21 mouse cellular contexts compared by ENCODE assay signal in the genomic region with DNA sequence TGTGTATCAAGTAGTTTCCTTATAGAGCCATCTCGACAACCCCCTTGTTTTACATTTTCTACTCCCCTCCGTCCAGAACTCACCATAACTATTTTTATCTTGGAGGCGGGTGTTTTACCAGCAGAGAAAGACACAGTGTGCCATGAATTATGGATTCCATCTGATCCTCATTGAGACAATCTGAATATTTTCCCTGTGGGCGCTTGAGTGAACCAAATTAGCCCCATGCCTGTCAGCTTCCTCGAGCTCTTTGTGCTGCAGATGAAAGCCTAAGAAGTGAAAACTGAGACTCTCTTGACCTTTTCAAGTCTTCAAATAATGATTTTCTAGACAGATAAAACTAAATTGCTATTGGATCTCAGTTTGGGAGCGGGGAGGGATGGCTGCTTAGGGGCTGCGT.
DNase-seq lines count a peak whose midpoint lies in the region; ATAC-seq lines count a peak whose summit lies in the region.
"Had no signal": no experiment of that assay in that cellular context is flagged by ENCODE, and none has a peak within 500 bp of the region (broad histone marks: within the 10 kb centered on the region; RNA-seq: fewer than 3 reads in every experiment).

No protein-coding gene starts in this region.

- no peak overlapping the region for H3K4me2 ChIP-seq in hindbrain, embryonic 16.5 days (ENCODE audit: low read length)
- no peak overlapping the region for H3K4me2 ChIP-seq in hindbrain, embryonic 11.5 days (replicated peaks; ENCODE audit: low read depth, low read length)
- no peak overlapping the region for H3K4me2 ChIP-seq in embryonic facial prominence, embryonic 11.5 days (ENCODE audit: low read depth, low read length)
- no peak overlapping the region; the same call in 1 of the 2 replicates for H3K4me2 ChIP-seq in midbrain, embryonic 16.5 days (ENCODE audit: low read length)
- H3K4me2 ChIP-seq: neural tube, embryonic 12.5 days had no signal

- no peak overlapping the region for H3K4me3 ChIP-seq in hindbrain, embryonic 16.5 days (ENCODE audit: low read length)
- H3K4me3 ChIP-seq in hindbrain, embryonic 11.5 days (ENCODE audit: low read depth, low read length), result no peak overlapping the region
- H3K4me3 ChIP-seq in embryonic facial prominence, embryonic 11.5 days (ENCODE audit: low read depth, low read length), result no peak overlapping the region
- no peak overlapping the region for H3K4me3 ChIP-seq in midbrain, embryonic 16.5 days (ENCODE audit: low read depth, low read length)
- H3K4me3 ChIP-seq: neural tube, embryonic 12.5 days had no signal

- H3K27me3 ChIP-seq in hindbrain, embryonic 16.5 days (replicated peaks; ENCODE audit: control insufficient read depth, insufficient read depth, low read length), result no peaks in the 10 kb centered on the region
- no peaks in the 10 kb centered on the region for H3K27me3 ChIP-seq in hindbrain, embryonic 11.5 days (ENCODE audit: control insufficient read depth, insufficient read depth, low read length)
- no peaks in the 10 kb centered on the region for H3K27me3 ChIP-seq in embryonic facial prominence, embryonic 11.5 days (ENCODE audit: control insufficient read depth, insufficient read depth, low read length)
- H3K27me3 ChIP-seq in midbrain, embryonic 16.5 days (ENCODE audit: control insufficient read depth, insufficient read depth, low read depth, low read length), result no peaks in the 10 kb centered on the region
- H3K27me3 ChIP-seq: neural tube, embryonic 12.5 days had no signal

- H3K27ac ChIP-seq in hindbrain, embryonic 16.5 days (ENCODE audit: low read depth, low read length), result no peak overlapping the region
- H3K27ac ChIP-seq in hindbrain, embryonic 11.5 days (ENCODE audit: low read depth, low read length), result no peak overlapping the region
- H3K27ac ChIP-seq in embryonic facial prominence, embryonic 11.5 days (replicated peaks; ENCODE audit: low read depth, low read length), result no peak overlapping the region
- peak overlapping the region; percentile 56 for H3K27ac ChIP-seq in midbrain, embryonic 16.5 days (ENCODE audit: low read length)
- H3K27ac ChIP-seq: neural tube, embryonic 12.5 days had no signal

- no peak overlapping the region for H3K9ac ChIP-seq in hindbrain, embryonic 16.5 days (ENCODE audit: low read depth, low read length)
- no peak overlapping the region for H3K9ac ChIP-seq in hindbrain, embryonic 11.5 days (ENCODE audit: low read depth, low read length)
- H3K9ac ChIP-seq in embryonic facial prominence, embryonic 11.5 days (replicated peaks; ENCODE audit: low read length), result no peak overlapping the region
- no peak overlapping the region for H3K9ac ChIP-seq in midbrain, embryonic 16.5 days (ENCODE audit: low read depth, low read length)
- H3K9ac ChIP-seq: liver, postnatal 0 days; neural tube, embryonic 12.5 days had no signal

- H3K4me1 ChIP-seq in hindbrain, embryonic 16.5 days (ENCODE audit: control insufficient read depth, insufficient read depth, low read depth, low read length), result no peaks in the 10 kb centered on the region
- H3K4me1 ChIP-seq in hindbrain, embryonic 11.5 days (replicated peaks; ENCODE audit: control insufficient read depth, insufficient read depth, low read length), result no peaks in the 10 kb centered on the region
- H3K4me1 ChIP-seq in embryonic facial prominence, embryonic 11.5 days (ENCODE audit: control insufficient read depth, insufficient read depth, low read length), result no peaks in the 10 kb centered on the region
- peaks cover 5% of the 10 kb centered on the region; the same call in 1 of the 2 replicates for H3K4me1 ChIP-seq in midbrain, embryonic 16.5 days (ENCODE audit: control insufficient read depth, insufficient read depth, low read length)
- H3K4me1 ChIP-seq: neural tube, embryonic 12.5 days had no signal

- DNase-seq in embryo, embryonic 10.5 days (ENCODE audit: low spot score), result peak; percentile 34
- no peak for DNase-seq in embryo, embryonic 9.5 days (ENCODE audit: extremely low spot score)
- no peak for DNase-seq in hindbrain, embryonic 11.5 days (ENCODE audit: low spot score)
- DNase-seq in embryonic facial prominence, embryonic 11.5 days (ENCODE audit: low spot score), result peak; percentile 75
- DNase-seq in thymus, adult 18-20 months, result no peak
- no peak for DNase-seq in heart, postnatal 25 days (ENCODE audit: low spot score)
- DNase-seq: adrenal gland, postnatal 36 days; cerebellum, adult 9-11 months; gastrocnemius, postnatal 10 days; heart, adult 18-20 months; kidney, adult 2 months; kidney, postnatal 14 days; liver; liver, postnatal 0 days; right cerebral cortex, postnatal 14 days had no signal

- WGBS in hindbrain, embryonic 16.5 days, result 50% methylated on average over 7 of the region's 7 CpGs
- WGBS in hindbrain, embryonic 11.5 days, result 53% methylated on average over 7 of the region's 7 CpGs
- WGBS in embryonic facial prominence, embryonic 11.5 days, result 26% methylated on average over 7 of the region's 7 CpGs
- WGBS in midbrain, embryonic 16.5 days, result 26% methylated on average over 7 of the region's 7 CpGs

- H3K9me3 ChIP-seq in hindbrain, embryonic 16.5 days (ENCODE audit: control insufficient read depth, low read length), result no peaks in the 10 kb centered on the region
- H3K9me3 ChIP-seq in hindbrain, embryonic 11.5 days (ENCODE audit: control insufficient read depth, low read length), result no peaks in the 10 kb centered on the region
- H3K9me3 ChIP-seq in embryonic facial prominence, embryonic 11.5 days (replicated peaks; ENCODE audit: control insufficient read depth, low read length), result no peaks in the 10 kb centered on the region
- H3K9me3 ChIP-seq in midbrain, embryonic 16.5 days (replicated peaks; ENCODE audit: control insufficient read depth, low read length, poor library complexity, severe bottlenecking), result no peaks in the 10 kb centered on the region
- H3K9me3 ChIP-seq: neural tube, embryonic 12.5 days had no signal

- peak; percentile 11; the same call in 1 of the 2 replicates for ATAC-seq in hindbrain, embryonic 16.5 days
- ATAC-seq in hindbrain, embryonic 11.5 days (ENCODE audit: low FRiP score), result no peak
- peak; percentile 51; the same call in 1 of the 2 replicates for ATAC-seq in embryonic facial prominence, embryonic 11.5 days (replicated peaks; ENCODE audit: insufficient number of reproducible peaks, low FRiP score, low TSS enrichment, low read depth)
- peak; percentile 83 for ATAC-seq in midbrain, embryonic 16.5 days
- ATAC-seq: CD4-positive, CD25-positive, alpha-beta regulatory T cell, adult 4 months; forebrain, embryonic 16.5 days; liver, postnatal 0 days had no signal

- H3K36me3 ChIP-seq in hindbrain, embryonic 16.5 days (ENCODE audit: control insufficient read depth, insufficient read depth, low read length), result no peaks in the 10 kb centered on the region
- H3K36me3 ChIP-seq in hindbrain, embryonic 11.5 days (ENCODE audit: control insufficient read depth, insufficient read depth, low read length), result no peaks in the 10 kb centered on the region
- no peaks in the 10 kb centered on the region for H3K36me3 ChIP-seq in embryonic facial prominence, embryonic 11.5 days (replicated peaks; ENCODE audit: control insufficient read depth, insufficient read depth, low read depth, low read length)
- no peaks in the 10 kb centered on the region for H3K36me3 ChIP-seq in midbrain, embryonic 16.5 days (ENCODE audit: control insufficient read depth, insufficient read depth, low read length)
- H3K36me3 ChIP-seq: G1E; neural tube, embryonic 12.5 days had no signal

- intact Hi-C loops in heart, postnatal 25 days (cut with DNase I), result no loop called here

Comparison
In these comparisons a context has a peak if more than half of its experiments do, and no peak if none do; other contexts are left out.
1. DNase-seq: peak in embryo, embryonic 10.5 days (single experiment) and embryonic facial prominence, embryonic 11.5 days (single experiment); none in embryo, embryonic 9.5 days (single experiment), hindbrain, embryonic 11.5 days (single experiment), thymus, adult 18-20 months (0 of 2) and heart, postnatal 25 days (single experiment).